Mouse (Mus musculus) layer of hippocampus, adult 8-10 months (tissue): ENCODE results near the gene Gm9821. TPM values are rescaled to one million over a fixed set of nuclear protein-coding genes. Genes with fewer than 3 reads are reported as not detected.

Source experiments
- DNase-seq, 2 experiments: peaks; one replicate each; pipeline ENCODE4 v3.0.0; 2022; ENCODE audit warnings: low spot score in 2 of 2
- total RNA-seq, 4 experiments: library from RNA; stranded (reverse); gene quantifications; 2 replicates each; pipeline ENCODE4 v1.2.4; 2022

Gm9821 gene
- total RNA-seq, 4 experiments from 2014 or later: not detected

DNA sequence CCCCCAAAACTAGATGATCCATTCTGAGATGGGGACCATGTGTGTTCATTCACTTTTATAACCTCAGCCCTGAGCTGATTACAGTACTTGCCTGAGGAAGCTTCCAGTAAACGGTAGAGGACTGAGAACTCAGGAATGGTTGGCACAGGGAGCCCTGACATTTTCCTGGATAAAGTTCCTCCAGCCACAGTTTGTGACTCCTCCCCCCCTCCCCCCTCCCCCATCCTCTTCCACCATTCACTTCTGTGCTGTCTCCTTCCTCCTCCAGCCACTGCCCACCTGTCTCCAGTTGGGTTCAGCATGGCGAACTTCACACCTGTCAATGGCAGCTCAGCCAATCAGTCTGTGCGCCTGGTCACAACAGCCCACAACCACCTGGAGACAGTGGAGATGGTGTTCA, 18.6 kb upstream of the Gm9821 start, which contains the start of gene Chrm4:
Gene Chrm4, plus strand, starts transcription at position 301 of the 400 bp plus-strand sequence.
- no peak for DNase-seq

DNA sequence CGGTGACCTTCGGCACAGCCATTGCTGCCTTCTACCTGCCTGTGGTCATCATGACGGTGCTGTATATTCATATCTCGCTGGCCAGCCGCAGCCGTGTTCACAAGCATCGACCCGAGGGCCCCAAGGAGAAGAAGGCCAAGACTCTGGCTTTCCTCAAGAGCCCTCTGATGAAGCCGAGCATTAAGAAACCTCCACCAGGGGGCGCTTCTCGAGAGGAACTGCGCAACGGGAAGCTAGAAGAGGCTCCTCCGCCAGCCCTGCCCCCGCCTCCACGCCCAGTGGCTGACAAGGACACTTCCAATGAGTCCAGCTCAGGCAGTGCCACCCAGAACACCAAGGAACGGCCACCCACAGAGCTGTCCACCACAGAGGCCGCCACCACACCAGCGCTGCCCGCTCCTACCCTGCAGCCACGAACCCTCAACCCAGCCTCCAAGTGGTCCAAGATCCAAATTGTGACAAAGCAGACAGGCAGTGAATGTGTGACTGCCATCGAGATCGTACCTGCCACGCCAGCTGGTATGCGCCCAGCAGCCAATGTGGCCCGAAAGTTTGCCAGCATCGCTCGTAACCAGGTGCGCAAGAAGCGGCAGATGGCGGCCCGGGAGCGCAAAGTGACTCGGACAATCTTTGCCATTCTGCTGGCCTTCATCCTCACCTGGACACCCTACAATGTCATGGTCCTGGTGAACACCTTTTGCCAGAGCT, 17.5 kb upstream of the Gm9821 start:
- DNase-seq: peak in 1 of 2 experiments; percentile 85

DNA sequence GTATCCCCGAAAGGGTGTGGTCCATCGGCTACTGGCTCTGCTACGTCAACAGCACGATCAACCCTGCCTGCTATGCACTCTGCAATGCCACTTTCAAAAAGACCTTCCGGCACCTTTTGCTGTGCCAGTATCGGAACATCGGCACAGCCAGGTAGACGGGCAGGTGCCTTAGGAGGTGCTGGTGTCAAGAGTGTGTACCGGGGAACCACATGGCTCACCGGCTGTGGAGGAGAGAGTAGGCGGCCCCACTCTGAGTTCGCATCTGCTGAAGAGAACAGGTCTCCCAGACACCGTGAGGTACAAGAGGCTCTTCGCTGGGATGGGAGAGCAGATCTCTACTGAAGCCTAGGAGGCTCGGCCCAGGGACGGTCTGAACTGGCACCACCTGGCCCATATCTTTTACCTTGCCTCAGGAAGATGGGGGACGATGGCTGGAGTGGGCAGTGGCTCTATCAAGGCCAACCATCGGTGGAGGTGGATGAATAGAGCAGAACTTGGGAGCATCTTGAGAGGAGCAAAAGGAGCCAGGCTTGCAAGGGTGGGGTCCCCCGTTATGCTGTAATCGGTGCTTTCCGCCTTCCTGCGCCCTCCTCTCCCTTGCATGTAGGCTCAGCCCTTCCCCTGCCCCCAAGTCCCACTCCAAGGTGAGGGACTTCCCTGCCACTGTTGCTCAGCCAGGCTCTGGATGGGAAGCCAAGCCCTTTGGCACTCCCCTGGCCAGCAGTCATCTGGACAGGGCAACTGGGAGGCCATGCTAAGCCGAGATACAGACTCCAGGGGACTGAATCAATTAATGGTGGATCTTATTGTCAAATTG, 16.8 kb upstream of the Gm9821 start:
- DNase-seq: no peak

- no peak for DNase-seq
Measured at GRCm38 (mm10) chr2:91929455-91929854, 16.0 kb upstream of the Gm9821 start.

DNA sequence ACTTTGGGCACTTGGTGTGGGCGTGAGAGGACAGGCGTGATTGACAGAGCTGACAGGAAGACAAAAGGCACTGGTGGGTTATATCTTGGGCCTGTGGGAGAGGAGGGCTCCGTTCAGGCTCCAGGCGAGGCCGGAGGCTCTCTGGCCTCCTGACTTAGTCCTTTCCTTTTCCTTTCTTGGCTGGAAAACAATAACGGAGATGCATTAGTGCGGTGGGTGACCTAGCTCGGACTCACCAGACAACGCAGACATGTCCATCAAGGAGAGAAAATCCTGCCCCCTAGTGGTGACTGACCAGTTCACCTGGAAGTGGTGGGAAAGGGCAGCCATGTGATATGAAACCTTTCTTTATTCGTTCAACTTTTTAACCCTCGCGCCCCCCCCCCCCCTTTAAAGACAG, 15.6 kb upstream of the Gm9821 start:
- DNase-seq: no peak

- DNase-seq: no peak
Measured at GRCm38 (mm10) chr2:91930761-91931291, 14.7 kb upstream of the Gm9821 start.

- DNase-seq: no peak
Measured at GRCm38 (mm10) chr2:91931328-91932159, 14.0 kb upstream of the Gm9821 start.

DNA sequence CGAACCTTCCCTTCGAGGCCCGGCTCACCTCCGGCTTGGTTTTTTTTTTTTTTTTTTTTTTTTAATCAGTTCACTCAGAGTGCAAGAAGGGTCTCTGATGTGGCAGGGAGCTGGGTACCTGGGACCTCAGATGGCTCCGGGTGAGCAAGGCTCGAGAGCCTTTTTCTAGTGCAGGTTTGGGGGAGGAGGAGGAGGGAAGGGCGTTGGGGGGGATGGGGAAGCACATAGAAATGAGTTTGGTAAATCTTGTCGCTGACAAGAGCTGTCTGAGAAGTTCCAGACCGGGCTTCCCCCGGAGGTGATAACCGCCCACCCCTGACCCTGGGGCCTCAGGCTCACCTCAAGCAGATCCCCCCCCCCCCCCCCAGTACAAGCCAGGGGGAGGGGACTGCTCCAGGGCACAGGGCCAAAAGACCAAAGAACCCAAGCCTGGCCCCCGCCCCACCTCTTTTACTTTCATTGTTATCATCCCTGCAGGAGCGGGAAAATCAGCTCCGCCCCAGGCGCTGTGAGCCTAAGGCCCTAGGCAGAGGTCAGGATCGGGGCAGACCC, 13.3 kb upstream of the Gm9821 start, which contains the start of gene Mdk:
Gene Mdk, minus strand, starts transcription at position 138 of the 552 bp plus-strand sequence.
- no peak for DNase-seq

DNA sequence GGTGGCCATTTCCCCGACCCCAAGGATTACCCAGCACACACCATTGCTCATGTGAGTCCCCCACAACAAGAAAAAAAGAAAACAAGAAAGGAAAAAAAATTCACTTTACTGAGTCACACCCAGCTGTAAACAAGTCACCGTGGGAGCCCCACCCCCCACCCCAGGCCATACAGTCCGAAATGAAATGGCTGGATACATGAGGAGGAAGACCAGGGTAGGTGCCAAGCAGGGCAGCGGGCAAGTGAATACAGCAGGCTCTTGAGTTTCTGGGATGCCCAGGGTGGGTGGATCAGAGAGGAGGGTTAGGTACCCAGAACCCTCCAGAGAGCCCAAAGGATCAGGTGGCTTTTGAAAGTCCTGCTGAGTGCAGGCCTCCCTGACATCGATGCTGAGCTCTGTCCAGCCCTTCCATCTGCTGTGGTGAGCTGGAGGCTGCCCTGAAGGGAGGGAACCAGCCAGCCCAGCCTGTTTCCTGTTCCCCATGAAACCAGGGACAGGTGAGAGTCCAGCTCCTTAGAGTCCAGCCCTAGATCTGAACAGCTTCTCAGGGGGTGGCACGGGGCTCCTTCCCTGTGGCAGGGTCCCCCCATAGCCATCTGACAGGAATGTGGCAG, 12.7 kb upstream of the Gm9821 start:
- no peak for DNase-seq

DNA sequence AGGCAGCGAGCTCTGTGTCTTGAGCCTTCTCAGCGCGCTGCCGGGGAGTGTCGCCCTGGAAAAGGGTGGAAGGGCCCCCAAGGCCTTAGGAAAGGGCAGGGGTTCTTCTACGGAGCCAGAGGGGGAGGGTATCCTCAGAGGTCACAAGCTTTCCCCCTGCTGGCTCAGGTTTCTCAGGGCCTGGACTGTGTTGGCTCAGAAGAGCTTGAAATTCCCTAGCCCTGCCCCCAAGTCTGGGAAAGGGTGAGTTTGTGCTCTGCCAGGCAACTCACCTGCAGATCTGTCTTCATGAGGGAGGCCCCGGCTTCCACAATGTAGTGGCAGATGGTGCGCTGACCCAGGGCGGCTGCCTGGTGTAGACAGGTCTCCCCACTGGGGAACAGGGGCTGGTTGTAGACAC, 12.0 kb upstream of the Gm9821 start:
- no peak for DNase-seq

- DNase-seq: no peak
Measured at GRCm38 (mm10) chr2:91934016-91934415, 11.5 kb upstream of the Gm9821 start.

- no peak for DNase-seq
Measured at GRCm38 (mm10) chr2:91934826-91935525, 10.5 kb upstream of the Gm9821 start.

DNA sequence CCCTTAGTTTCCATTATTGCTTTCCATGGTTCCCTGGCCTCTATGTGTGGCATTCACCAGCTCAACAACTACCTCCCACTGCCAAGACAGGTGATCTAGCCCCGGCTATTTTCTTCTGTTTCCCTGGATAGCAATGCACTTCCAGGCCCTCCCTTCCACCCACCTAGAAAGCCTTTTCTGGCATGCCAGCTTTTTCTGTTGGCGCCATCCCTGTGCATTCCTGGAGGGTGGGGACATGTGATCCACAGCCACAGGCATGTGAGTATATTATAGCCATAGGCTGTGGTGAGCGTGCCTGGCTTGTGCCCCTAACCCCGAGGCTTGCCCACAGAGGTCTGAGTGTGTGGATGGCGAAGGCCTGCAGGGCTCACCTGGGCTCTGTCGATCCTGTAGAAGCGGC, 9.3 kb upstream of the Gm9821 start:
- no peak for DNase-seq

GRCm38 (mm10) chr2:91939303-91939935, 6.1 kb upstream of the Gm9821 start:
- no peak for DNase-seq

DNA sequence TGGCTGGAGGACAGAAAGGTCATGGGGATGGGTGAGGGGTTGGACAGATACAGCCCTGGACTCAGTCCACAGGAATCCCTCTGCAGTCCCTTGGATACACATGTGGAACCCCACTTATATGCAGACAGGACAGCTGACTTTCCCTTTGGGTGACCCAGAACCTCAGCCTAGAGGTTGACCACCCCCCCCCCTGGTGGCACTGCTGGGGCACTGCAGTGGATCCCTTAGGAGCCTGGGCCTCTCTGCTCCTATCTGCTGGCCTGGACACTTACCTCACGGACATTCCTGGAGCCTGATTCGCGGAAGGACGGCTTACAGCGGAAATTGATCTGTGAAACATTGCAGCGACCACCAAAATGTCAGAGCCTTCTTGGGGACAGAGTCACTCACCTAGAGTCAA, 3.1 kb upstream of the Gm9821 start:
- DNase-seq: no peak

- DNase-seq: peak; percentile 72 to 85
Measured at GRCm38 (mm10) chr2:91944170-91944950, 1.1 kb upstream of the Gm9821 start.

GRCm38 (mm10) chr2:91946836-91947235, 1.3 kb downstream of the Gm9821 start:
- no peak for DNase-seq

GRCm38 (mm10) chr2:91947397-91948150, 2.1 kb downstream of the Gm9821 start:
- DNase-seq: no peak
